In the genomic region with DNA sequence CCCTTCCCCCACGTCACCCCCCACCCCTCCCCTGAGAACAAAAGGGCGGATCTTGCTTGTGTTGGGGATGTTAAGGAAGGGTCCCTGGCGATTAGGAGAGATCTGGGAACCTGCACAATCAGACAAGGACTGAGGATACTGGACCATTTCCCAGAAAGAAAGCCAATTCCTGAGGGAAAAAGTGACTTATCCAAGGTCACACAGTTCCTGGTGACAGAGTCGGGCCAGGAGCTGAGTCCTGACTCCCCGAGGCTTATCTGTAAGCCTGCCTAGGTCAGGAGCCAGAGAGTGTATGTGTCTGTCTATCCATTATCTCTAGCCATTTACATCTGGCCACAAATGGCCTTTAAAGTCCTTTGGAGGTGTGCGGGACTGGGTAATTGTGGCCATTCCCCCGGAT, we compare ENCODE assay signal across 10 mouse cellular contexts. TPM values are rescaled to one million over a fixed set of nuclear protein-coding genes. Genes with fewer than 3 reads are reported as not detected.
A peak's percentile ranks its signal among the peaks of the same experiment; 100 is the strongest.
DNase-seq lines count a peak whose midpoint lies in the region; ATAC-seq lines count a peak whose summit lies in the region.
"Had no signal": no experiment of that assay in that cellular context is flagged by ENCODE, and none has a peak within 500 bp of the region (broad histone marks: within the 10 kb centered on the region; RNA-seq: fewer than 3 reads in every experiment).

No protein-coding gene starts in this region.

- peak overlapping the region; percentile 57 to 63 for H3K4me3 ChIP-seq in heart, embryonic 14.5 days (ENCODE audit: control insufficient read depth in 1 of 2, insufficient read depth in 1 of 2, low read depth in 1 of 2, low read length in 2 of 2)
- H3K4me3 ChIP-seq in embryonic facial prominence, embryonic 11.5 days (ENCODE audit: low read depth, low read length), result peak overlapping the region; percentile 52
- H3K4me3 ChIP-seq in hindbrain, embryonic 16.5 days (ENCODE audit: low read length), result peak overlapping the region; percentile 66
- H3K4me3 ChIP-seq in midbrain, embryonic 16.5 days (ENCODE audit: low read depth, low read length), result peak overlapping the region; percentile 72

- peaks cover 18 to 26% of the 10 kb centered on the region in 2 experiments for H3K4me1 ChIP-seq in heart, embryonic 14.5 days (ENCODE audit: control insufficient read depth in 2 of 2, insufficient read depth in 2 of 2, low read length in 2 of 2)
- H3K4me1 ChIP-seq in embryonic facial prominence, embryonic 11.5 days (ENCODE audit: control insufficient read depth, insufficient read depth, low read length), result no peaks in the 10 kb centered on the region
- peaks cover 23% of the 10 kb centered on the region for H3K4me1 ChIP-seq in hindbrain, embryonic 16.5 days (ENCODE audit: control insufficient read depth, insufficient read depth, low read depth, low read length)
- H3K4me1 ChIP-seq in midbrain, embryonic 16.5 days (ENCODE audit: control insufficient read depth, insufficient read depth, low read length), result peaks cover 18% of the 10 kb centered on the region; the same call in 1 of the 2 replicates

- WGBS in heart, embryonic 14.5 days, result 16% methylated on average over 7 of the region's 7 CpGs
- WGBS in embryonic facial prominence, embryonic 11.5 days, result 28% methylated on average over 7 of the region's 7 CpGs
- 34% methylated on average over 7 of the region's 7 CpGs for WGBS in hindbrain, embryonic 16.5 days
- 36% methylated on average over 7 of the region's 7 CpGs for WGBS in midbrain, embryonic 16.5 days

- intact Hi-C loops in heart, postnatal 36 days (cut with DNase I), result no loop called here

- H3K36me3 ChIP-seq in heart, embryonic 14.5 days (ENCODE audit: control insufficient read depth, insufficient read depth, low read length), result no peaks in the 10 kb centered on the region
- H3K36me3 ChIP-seq in embryonic facial prominence, embryonic 11.5 days (replicated peaks; ENCODE audit: control insufficient read depth, insufficient read depth, low read depth, low read length), result no peaks in the 10 kb centered on the region
- H3K36me3 ChIP-seq in hindbrain, embryonic 16.5 days (ENCODE audit: control insufficient read depth, insufficient read depth, low read length), result no peaks in the 10 kb centered on the region
- H3K36me3 ChIP-seq in midbrain, embryonic 16.5 days (ENCODE audit: control insufficient read depth, insufficient read depth, low read length), result no peaks in the 10 kb centered on the region

- H3K27me3 ChIP-seq in heart, embryonic 14.5 days (ENCODE audit: control insufficient read depth, insufficient read depth, low read length), result peaks cover 5% of the 10 kb centered on the region; the same call in 1 of the 2 replicates
- H3K27me3 ChIP-seq in embryonic facial prominence, embryonic 11.5 days (ENCODE audit: control insufficient read depth, insufficient read depth, low read length), result peaks cover 6% of the 10 kb centered on the region; the same call in 1 of the 2 replicates
- H3K27me3 ChIP-seq in hindbrain, embryonic 16.5 days (replicated peaks; ENCODE audit: control insufficient read depth, insufficient read depth, low read length), result no peaks in the 10 kb centered on the region
- H3K27me3 ChIP-seq in midbrain, embryonic 16.5 days (ENCODE audit: control insufficient read depth, insufficient read depth, low read depth, low read length), result no peaks in the 10 kb centered on the region

- no peak for DNase-seq in heart, postnatal 36 days
- no peak for DNase-seq in embryonic facial prominence, embryonic 11.5 days (ENCODE audit: low spot score)
- no peak for DNase-seq in urinary bladder, postnatal 36 days (ENCODE audit: low spot score in 2 of 2)
- DNase-seq in cerebellum, postnatal 25 days, result no peak
- DNase-seq in frontal cortex, postnatal 25 days (ENCODE audit: low spot score in 2 of 2), result no peak
- DNase-seq: thymus, adult 18-20 months had no signal

- ATAC-seq in heart, embryonic 14.5 days (ENCODE audit: insufficient number of reproducible peaks, insufficient read depth, low FRiP score, low read depth), result no peak
- ATAC-seq in embryonic facial prominence, embryonic 11.5 days (replicated peaks; ENCODE audit: insufficient number of reproducible peaks, low FRiP score, low TSS enrichment, low read depth), result no peak
- ATAC-seq in hindbrain, embryonic 16.5 days, result no peak
- no peak for ATAC-seq in midbrain, embryonic 16.5 days

- no peaks in the 10 kb centered on the region for H3K9me3 ChIP-seq in heart, embryonic 14.5 days (ENCODE audit: control insufficient read depth, low read length)
- no peaks in the 10 kb centered on the region for H3K9me3 ChIP-seq in embryonic facial prominence, embryonic 11.5 days (replicated peaks; ENCODE audit: control insufficient read depth, low read length)
- no peaks in the 10 kb centered on the region for H3K9me3 ChIP-seq in hindbrain, embryonic 16.5 days (ENCODE audit: control insufficient read depth, low read length)
- H3K9me3 ChIP-seq in midbrain, embryonic 16.5 days (replicated peaks; ENCODE audit: control insufficient read depth, low read length, poor library complexity, severe bottlenecking), result no peaks in the 10 kb centered on the region

- H3K4me2 ChIP-seq in heart, embryonic 14.5 days (ENCODE audit: low read length), result peak overlapping the region; percentile 94
- H3K4me2 ChIP-seq in embryonic facial prominence, embryonic 11.5 days (ENCODE audit: low read depth, low read length), result peak overlapping the region; percentile 99
- peak overlapping the region; percentile 88 for H3K4me2 ChIP-seq in hindbrain, embryonic 16.5 days (ENCODE audit: low read length)
- peak overlapping the region; percentile 82 for H3K4me2 ChIP-seq in midbrain, embryonic 16.5 days (ENCODE audit: low read length)

- peak overlapping the region; percentile 86 for H3K9ac ChIP-seq in heart, embryonic 14.5 days (ENCODE audit: low read length)
- H3K9ac ChIP-seq in embryonic facial prominence, embryonic 11.5 days (replicated peaks; ENCODE audit: low read length), result peak overlapping the region; percentile 55
- H3K9ac ChIP-seq in hindbrain, embryonic 16.5 days (ENCODE audit: low read depth, low read length), result peak overlapping the region; percentile 80
- H3K9ac ChIP-seq in midbrain, embryonic 16.5 days (ENCODE audit: low read depth, low read length), result peak overlapping the region; percentile 83

- peak overlapping the region in 1 of 2 experiments; percentile 70; a peak in 2 of 4 replicates for H3K27ac ChIP-seq in heart, embryonic 14.5 days (replicated peaks in 1 of 2; ENCODE audit: control insufficient read depth in 1 of 2, insufficient read depth in 1 of 2, low read depth in 2 of 2, low read length in 2 of 2)
- no peak overlapping the region for H3K27ac ChIP-seq in embryonic facial prominence, embryonic 11.5 days (replicated peaks; ENCODE audit: low read depth, low read length)
- no peak overlapping the region for H3K27ac ChIP-seq in hindbrain, embryonic 16.5 days (ENCODE audit: low read depth, low read length)
- no peak overlapping the region for H3K27ac ChIP-seq in midbrain, embryonic 16.5 days (ENCODE audit: low read length)

RNA-seq across cellular contexts. Expression of gene Wipf3, which starts 0.8 kb away (rescaled TPM):
- 6.5 and 6.9 TPM in 2 replicates for polyA plus RNA-seq in heart, embryonic 14.5 days (2014; fragmentation: Nextera tagmentation; extraction: Ambion mirVana)
- total RNA-seq in heart, postnatal 36 days (2021), result 10 to 100 TPM; 37.7 to 40.2 TPM
- 0.86 and 0.90 TPM in 2 replicates for polyA plus RNA-seq in embryonic facial prominence, embryonic 11.5 days (2014; fragmentation: Nextera tagmentation; extraction: Ambion mirVana)
- polyA plus RNA-seq in hindbrain, embryonic 16.5 days (2015; fragmentation: Nextera tagmentation; extraction: Ambion mirVana), result 2.3 and 2.5 TPM in 2 replicates
- polyA plus RNA-seq in midbrain, embryonic 16.5 days (2015; fragmentation: Nextera tagmentation; extraction: Ambion mirVana), result 3.6 and 5.0 TPM in 2 replicates
- total RNA-seq: MEL had no signal
